Mouse (Mus musculus): ENCODE results near the gene Gm4767.
"Not testable (repeated sequence)": the region's sequence is repeated elsewhere in the genome, so short reads cannot be mapped to it uniquely, and the experiment has no call there.

Gm4767 gene

GRCm38 (mm10) chr10:81811899-81812298 is at the start of gene Gm4767:
Gene Gm4767 (plus strand): TSS chr10:81812186.
- not testable (repeated sequence) for DNase-seq

DNA sequence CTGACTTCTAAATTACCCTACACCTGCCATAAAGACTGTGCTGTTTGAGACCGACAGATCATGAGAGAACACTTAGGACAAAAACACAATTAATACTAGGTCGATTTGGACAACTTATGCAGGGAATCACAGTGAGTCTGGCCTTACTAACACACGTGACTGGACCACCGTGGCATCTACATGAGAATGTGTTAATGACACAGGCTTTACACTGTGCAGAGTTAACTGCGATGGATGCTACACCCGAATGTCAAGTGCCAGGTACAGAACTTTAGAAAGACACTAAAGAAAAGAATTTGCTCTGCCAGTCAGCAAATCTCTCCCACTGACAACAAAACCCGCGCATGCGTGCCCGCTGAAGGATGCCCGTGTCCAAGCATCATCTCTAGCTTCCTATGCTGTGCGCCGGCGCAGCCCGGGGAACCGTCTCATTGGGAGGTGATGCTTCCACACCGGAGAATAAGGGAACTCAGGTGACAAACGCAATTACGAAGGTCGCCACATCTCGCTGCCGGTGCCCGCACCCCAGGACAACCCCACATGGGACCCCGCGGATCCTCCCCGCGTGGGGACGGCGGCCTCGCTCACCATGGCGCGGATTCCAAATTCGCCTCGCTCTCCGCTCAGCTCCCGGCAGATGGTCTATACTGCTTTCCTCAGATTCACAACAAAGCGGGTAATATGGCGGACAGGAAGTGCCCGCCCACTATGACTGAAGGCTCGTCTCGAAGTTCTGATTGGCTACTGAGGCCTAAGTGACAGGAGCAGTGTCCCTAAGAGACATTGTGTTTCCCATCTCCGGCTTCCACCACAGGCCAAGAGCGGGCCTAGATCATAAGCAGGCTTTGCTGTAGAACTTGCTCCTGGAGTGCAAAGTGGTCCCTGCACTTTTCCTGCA is 41.2 kb upstream of the Gm4767 start, which contains the start of gene Gm3055:
Gene Gm3055 (minus strand): TSS at position 656 of the 898 bp plus-strand sequence.
- not testable (repeated sequence) for DNase-seq

- DNase-seq = not testable (repeated sequence)
Measured at GRCm38 (mm10) chr10:81771404-81771777, 40.6 kb upstream of the Gm4767 start.

DNA sequence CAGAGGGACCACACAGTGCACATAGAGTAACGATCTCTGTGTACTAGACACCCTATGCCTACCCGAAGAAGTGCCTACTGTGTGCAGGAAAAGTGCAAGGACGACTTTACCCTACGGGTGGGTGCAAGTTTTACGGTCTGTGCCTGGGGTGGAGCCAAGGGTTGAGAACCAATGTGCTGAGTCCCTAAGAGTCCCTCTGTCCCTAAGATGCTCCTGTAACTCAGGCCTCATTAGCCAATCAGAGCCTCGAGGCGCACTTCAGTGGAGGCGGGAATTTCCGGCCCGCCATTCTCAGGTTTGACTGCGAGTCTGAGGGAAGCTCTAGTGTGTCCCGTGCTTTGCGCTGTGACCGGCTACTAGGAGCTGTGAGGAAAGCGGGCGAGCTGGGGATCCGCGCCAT is 34.2 kb downstream of the Gm4767 start:
- not testable (repeated sequence) for DNase-seq

GRCm38 (mm10) chr10:81863409-81864407 is 51.7 kb downstream of the Gm4767 start, which contains the start of gene Gm32687:
Gene Gm32687 (plus strand): TSS chr10:81863934.
- peak; percentile 1 for DNase-seq

Data from lung, postnatal 10 days (tissue).